In genomic region chr11:115160016-115160797, GRCm38 (mm10) we compare ENCODE assay signal across 9 mouse cellular contexts. TPM values are rescaled to one million over a fixed set of nuclear protein-coding genes. Genes with fewer than 3 reads are reported as not detected.
A peak's percentile ranks its signal among the peaks of the same experiment; 100 is the strongest.
DNase-seq lines count a peak whose midpoint lies in the region; ATAC-seq and TF ChIP-seq lines count a peak whose summit lies in the region.
"Had no signal": no experiment of that assay in that cellular context is flagged by ENCODE, and none has a peak within 500 bp of the region (broad histone marks: within the 10 kb centered on the region; RNA-seq: fewer than 3 reads in every experiment).

No protein-coding gene starts in this region.

- H3K4me3 ChIP-seq in kidney, embryonic 14.5 days (ENCODE audit: low read length) = no peak overlapping the region
- no peak overlapping the region for H3K4me3 ChIP-seq in G1E (ENCODE audit: low read depth, low read length)
- H3K4me3 ChIP-seq: limb, embryonic 12.5 days had no signal

- no peak overlapping the region for H3K9ac ChIP-seq in kidney, embryonic 14.5 days (ENCODE audit: low read depth, low read length)
- H3K9ac ChIP-seq: limb, embryonic 12.5 days had no signal

- H3K4me2 ChIP-seq in kidney, embryonic 14.5 days (replicated peaks; ENCODE audit: low read depth, low read length) = no peak overlapping the region
- H3K4me2 ChIP-seq: limb, embryonic 12.5 days had no signal

- peaks cover 21% of the 10 kb centered on the region; the same call in 1 of the 2 replicates for H3K4me1 ChIP-seq in kidney, embryonic 14.5 days (ENCODE audit: control insufficient read depth, insufficient read depth, low read length)
- peaks cover 57% of the 10 kb centered on the region for H3K4me1 ChIP-seq in G1E (ENCODE audit: insufficient read depth, low read depth, low read length)

- TF ChIP-seq CTCF in G1E (IDR thresholded peaks at IDR 0.05; ENCODE audit: low read depth, low read length) = peak; percentile 87

- H3K27ac ChIP-seq in kidney, embryonic 14.5 days (ENCODE audit: low read depth, low read length) = no peak overlapping the region
- H3K27ac ChIP-seq: limb, embryonic 12.5 days had no signal

- H3K9me3 ChIP-seq in kidney, embryonic 14.5 days (ENCODE audit: control insufficient read depth, low read length) = no peaks in the 10 kb centered on the region
- no peaks in the 10 kb centered on the region for H3K9me3 ChIP-seq in G1E (replicated peaks)
- H3K9me3 ChIP-seq: limb, embryonic 12.5 days had no signal

- WGBS in kidney, embryonic 14.5 days = 55% methylated on average over 11 of the region's 11 CpGs

- ATAC-seq in kidney, embryonic 14.5 days (ENCODE audit: low FRiP score, low TSS enrichment) = no peak
- no peak for ATAC-seq in G1E (ENCODE audit: extremely low read depth, insufficient number of reproducible peaks, low FRiP score, poor library complexity, severe bottlenecking)

- peak; percentile 93 for DNase-seq in kidney, adult 11 months
- no peak for DNase-seq in G1E (ENCODE audit: low spot score)
- DNase-seq in cerebellum, adult 18-20 months = peak; percentile 78 to 94
- DNase-seq in heart, adult 8-10 months (ENCODE audit: low spot score) = peak; percentile 70
- peak; percentile 44 to 51 for DNase-seq in left cerebral cortex, adult 18-20 months (ENCODE audit: low spot score in 2 of 2)
- peak; percentile 78 for DNase-seq in ovary, postnatal 36 days (ENCODE audit: low spot score)
- peak; percentile 67 to 83 for DNase-seq in urinary bladder, postnatal 4 days (ENCODE audit: low spot score in 2 of 2)

- no peaks in the 10 kb centered on the region for H3K36me3 ChIP-seq in kidney, embryonic 14.5 days (ENCODE audit: control insufficient read depth, insufficient read depth, low read length)
- H3K36me3 ChIP-seq in G1E (replicated peaks) = peaks cover 7% of the 10 kb centered on the region
- H3K36me3 ChIP-seq: limb, embryonic 12.5 days had no signal

- peaks cover 3% of the 10 kb centered on the region; the same call in 1 of the 2 replicates for H3K27me3 ChIP-seq in kidney, embryonic 14.5 days (ENCODE audit: control insufficient read depth, insufficient read depth, low read length)
- H3K27me3 ChIP-seq in G1E (ENCODE audit: insufficient read depth, low read length) = peaks cover 24% of the 10 kb centered on the region

RNA-seq across cellular contexts. Expression of gene Slc9a3r1, which starts 2.9 kb away (rescaled TPM):
- polyA plus RNA-seq in kidney, embryonic 14.5 days (2014; fragmentation: Nextera tagmentation; extraction: Ambion mirVana) = 81.5 and 110 TPM in 2 replicates
- 57.3 and 65.0 TPM in 2 replicates for total RNA-seq in G1E (2014; fragmentation: Nextera tagmentation)
- total RNA-seq in G1E (2017) = 91.5 and 94.5 TPM in 2 replicates
- 285 and 357 TPM in 2 replicates for polyA plus RNA-seq in G1E (2012)
- 1 to 10 TPM; 7.3 to 8.5 (median 8.5) TPM for total RNA-seq in heart, adult 8-10 months (2022)
- 10 to 100 TPM; 60.9 to 68.1 TPM for total RNA-seq in left cerebral cortex, adult 18-20 months (2021)

RNA-seq across cellular contexts. Expression of gene Cd300lf, which starts 26.4 kb away (rescaled TPM):
- 0.26 TPM in 2 replicates for polyA plus RNA-seq in kidney, embryonic 14.5 days (2014; fragmentation: Nextera tagmentation; extraction: Ambion mirVana)
- total RNA-seq in G1E (2014; fragmentation: Nextera tagmentation) (not detected in 2 replicates), G1E (2017) (1.6 TPM in 2 replicates)
- polyA plus RNA-seq in G1E (2012) = not detected in 2 replicates
- total RNA-seq in heart, adult 8-10 months (2022) = under 1 TPM in 3 of 4 experiments, not detected in 1; 0.13 to 0.89 (median 0.22) TPM
- total RNA-seq in left cerebral cortex, adult 18-20 months (2021) = under 1 TPM; 0.30 to 0.42 TPM

RNA-seq across cellular contexts. Expression of gene Tmem104, which starts 27.1 kb away (rescaled TPM):
- 6.3 and 10.3 TPM in 2 replicates for polyA plus RNA-seq in kidney, embryonic 14.5 days (2014; fragmentation: Nextera tagmentation; extraction: Ambion mirVana)
- total RNA-seq in G1E (2014; fragmentation: Nextera tagmentation) (14.7 and 17.3 TPM in 2 replicates), G1E (2017) (2.6 and 4.2 TPM in 2 replicates)
- polyA plus RNA-seq in G1E (2012) = 16.3 and 23.2 TPM in 2 replicates
- 10 to 100 TPM in 1 of 4 experiments, 1 to 10 TPM in 3; 8.7 to 10.9 (median 9.1) TPM for total RNA-seq in heart, adult 8-10 months (2022)
- total RNA-seq in left cerebral cortex, adult 18-20 months (2021) = 10 to 100 TPM; 14.9 to 16.2 TPM

RNA-seq across cellular contexts. Expression of gene Nat9, which starts 27.5 kb away (rescaled TPM):
- 18.2 and 18.4 TPM in 2 replicates for polyA plus RNA-seq in kidney, embryonic 14.5 days (2014; fragmentation: Nextera tagmentation; extraction: Ambion mirVana)
- total RNA-seq in G1E (2014; fragmentation: Nextera tagmentation) (18.0 and 21.1 TPM in 2 replicates), G1E (2017) (26.5 and 38.3 TPM in 2 replicates)
- 23.2 and 23.7 TPM in 2 replicates for polyA plus RNA-seq in G1E (2012)
- total RNA-seq in heart, adult 8-10 months (2022) = 10 to 100 TPM; 25.0 to 34.9 (median 25.9) TPM
- 10 to 100 TPM; 24.3 to 30.5 TPM for total RNA-seq in left cerebral cortex, adult 18-20 months (2021)

Comparison
In these comparisons a context has a peak if more than half of its experiments do, and no peak if none do; other contexts are left out.
1. RNA of gene Slc9a3r1, which starts 2.9 kb away (total RNA-seq): 57.3 to 94.5 TPM in G1E and 60.9 to 68.1 TPM in left cerebral cortex, adult 18-20 months; 7.3 to 8.5 TPM in heart, adult 8-10 months; every median in the first group is over 4 times any median in the second.